Comparison of ENCODE assay signal across 17 mouse cellular contexts in genomic region chr7:131062541-131062940, GRCm38 (mm10). TPM values are rescaled to one million over a fixed set of nuclear protein-coding genes. Genes with fewer than 3 reads are reported as not detected.
DNase-seq lines count a peak whose midpoint lies in the region; ATAC-seq and TF ChIP-seq lines count a peak whose summit lies in the region.
"Had no signal": no experiment of that assay in that cellular context is flagged by ENCODE, and none has a peak within 500 bp of the region (broad histone marks: within the 10 kb centered on the region; RNA-seq: fewer than 3 reads in every experiment).

No protein-coding gene starts in this region.

- peak; percentile 65 for TF ChIP-seq CTCF in layer of hippocampus, adult 2 months (conservative IDR thresholded peaks at IDR 0.05)

- DNase-seq in cerebellum, adult 18-20 months, result peak; percentile 5 to 7
- DNase-seq in cerebellum, adult 11 months, result no peak
- no peak for DNase-seq in layer of hippocampus, adult 2 months (ENCODE audit: low spot score in 2 of 2)
- DNase-seq in layer of hippocampus, adult 8-10 months (ENCODE audit: low spot score in 2 of 2), result no peak
- DNase-seq in thymus, postnatal 4 days, result peak; percentile 57
- no peak for DNase-seq in thymus, postnatal 0 days (ENCODE audit: low spot score)
- no peak for DNase-seq in gastrocnemius, postnatal 25 days
- DNase-seq: heart, adult 18-20 months; kidney, adult 11 months had no signal

- no peak overlapping the region for H3K27ac ChIP-seq in layer of hippocampus, adult 2 months
- H3K27ac ChIP-seq: limb, embryonic 10.5 days; stomach, embryonic 15.5 days had no signal

- no peak for ATAC-seq in erythroblast, adult 5-6 weeks (replicated peaks; ENCODE audit: low FRiP score, poor library complexity, severe bottlenecking)

- no peak overlapping the region for H3K4me3 ChIP-seq in layer of hippocampus, adult 2 months
- H3K4me3 ChIP-seq: limb, embryonic 10.5 days; stomach, embryonic 15.5 days had no signal

RNA-seq across cellular contexts. Expression of gene Dmbt1, which starts 30.7 kb away (rescaled TPM):
- not detected for total RNA-seq in layer of hippocampus, adult 2 months (2021)
- total RNA-seq in layer of hippocampus, adult 8-10 months (2022), result not detected
- polyA plus RNA-seq in thymus, postnatal 0 days (2015; fragmentation: Nextera tagmentation; extraction: Ambion mirVana), result 0.35 and 0.49 TPM in 2 replicates
- total RNA-seq in gastrocnemius, postnatal 25 days (2021), result not detected
- total RNA-seq in erythroblast, adult 5-6 weeks (2015; ENCODE audit: low replicate concordance), result not detected in 2 replicates
- not detected in 2 replicates for total RNA-seq in erythroblast, adult 5-6 weeks (2017; ENCODE audit: low replicate concordance)
- total RNA-seq: hematopoietic stem cell, adult 5-6 weeks; layer of hippocampus, postnatal 10 days; neutrophil, adult 5-6 weeks had no signal
- polyA plus RNA-seq: C2C12; limb, embryonic 10.5 days; lung, embryonic 16.5 days had no signal

Comparison
In these comparisons a context has a peak if more than half of its experiments do, and no peak if none do; other contexts are left out.
1. DNase-seq: peak in cerebellum, adult 18-20 months (2 of 2) and thymus, postnatal 4 days (single experiment); none in cerebellum, adult 11 months (single experiment), layer of hippocampus, adult 2 months (0 of 2), layer of hippocampus, adult 8-10 months (0 of 2), thymus, postnatal 0 days (single experiment) and gastrocnemius, postnatal 25 days (single experiment).